Mouse (Mus musculus) E14TG2a.4 (cell line): Measurements from ENCODE around the gene Hcn2.

Source experiments
- CTCF ChIP-seq: conservative IDR thresholded peaks from 2 replicates; pipeline ENCODE4 v1.5.1; 2014; ENCODE audit warnings: low read length
- NANOG ChIP-seq: IDR thresholded peaks from 2 replicates; pipeline ENCODE4 v1.6.1; 2014; ENCODE audit warnings: borderline replicate concordance, low read length, mixed read lengths
- POU5F1 ChIP-seq: IDR thresholded peaks from 2 replicates; pipeline ENCODE4 v1.6.1; 2014; ENCODE audit warnings: low read length, borderline replicate concordance

GRCm38 (mm10) chr10:79694379-79694655 is 22.1 kb upstream of the Hcn2 start:
- TF ChIP-seq CTCF: no peak
- TF ChIP-seq NANOG: no peak
- TF ChIP-seq POU5F1: no peak
